Mouse (Mus musculus) midbrain, postnatal 0 days (tissue): ENCODE data around the gene Myl3. TPM values are rescaled to one million over a fixed set of nuclear protein-coding genes. Genes with fewer than 3 reads are reported as not detected.
A peak's percentile ranks its signal among the peaks of the same experiment; 100 is the strongest.

Source experiments
- ATAC-seq: fragments of 200-750 bp; cut with Nextera tagmentation; 2 replicates; pipeline ENCODE4 v1.8.0; 2017; ENCODE audit warnings: moderate number of reproducible peaks, mild to moderate bottlenecking, moderate TSS enrichment, moderate library complexity; ENCODE audit not compliant: low FRiP score
- DNase-seq: peaks from one replicate; pipeline ENCODE4 v3.0.0-alpha.2; 2015; ENCODE audit warnings: low spot score
- H3K27ac ChIP-seq: fragments of 300-500 bp; sonication (generic); 2 replicates; pipeline ENCODE4 v1.5.1; 2014; ENCODE audit warnings: low read depth, mild to moderate bottlenecking, low read length, mixed read lengths
- H3K27me3 ChIP-seq: fragments of 300-500 bp; sonication (generic); 2 replicates; pipeline ENCODE4 v1.6.1; 2014; ENCODE audit warnings: low read length, control low read depth, mixed read lengths; ENCODE audit not compliant: insufficient read depth
- H3K36me3 ChIP-seq: fragments of 300-500 bp; sonication (generic); 2 replicates; pipeline ENCODE4 v1.6.1; 2014; ENCODE audit warnings: low read length, control low read depth, mixed read lengths; ENCODE audit not compliant: insufficient read depth
- H3K4me1 ChIP-seq: fragments of 300-500 bp; sonication (generic); 2 replicates; pipeline ENCODE4 v1.6.1; 2014; ENCODE audit warnings: mild to moderate bottlenecking, control low read depth, antibody characterized with exemption, low read length, mixed read lengths; ENCODE audit not compliant: insufficient read depth
- H3K4me2 ChIP-seq: fragments of 300-500 bp; sonication (generic); 2 replicates; pipeline ENCODE4 v1.6.1; 2014; ENCODE audit warnings: low read depth, mild to moderate bottlenecking, low read length, mixed read lengths; ENCODE audit not compliant: poor library complexity, severe bottlenecking
- H3K4me3 ChIP-seq: fragments of 300-500 bp; sonication (generic); 2 replicates; pipeline ENCODE4 v1.5.1; 2014; ENCODE audit warnings: low read depth, mild to moderate bottlenecking, low read length, moderate library complexity
- H3K9ac ChIP-seq: fragments of 300-500 bp; sonication (generic); replicated peaks from 2 replicates; pipeline ENCODE4 v1.6.1; 2014; ENCODE audit warnings: mild to moderate bottlenecking, low read length, moderate library complexity, mixed read lengths; ENCODE audit not compliant: poor library complexity, severe bottlenecking
- H3K9me3 ChIP-seq: fragments of 300-500 bp; sonication (generic); 2 replicates; pipeline ENCODE4 v1.6.1; 2016; ENCODE audit warnings: low read length, control low read depth
- CTCF ChIP-seq: IDR thresholded peaks from 2 replicates; pipeline ENCODE4 v1.5.1; 2016; ENCODE audit warnings: antibody characterized with exemption, mild to moderate bottlenecking
- WGBS: fragments of 180-500 bp; shearing (Covaris S2); extraction: QIAGEN DNeasy Blood & Tissue Kit; methylation state at CpG from one replicate; pipeline ENCODE4 v1.1.7; 2014; 5-methylcytosine and 5-hydroxymethylcytosine counted together
- polyA plus RNA-seq: library from polyadenylated mRNA; unstranded; fragments of >200 nt; fragmentation: Nextera tagmentation; extraction: Ambion mirVana; gene quantifications from 2 replicates; pipeline ENCODE4 v1.2.1, GENCODE M21; 2015
- total RNA-seq: library from RNA; depleted of rRNA; stranded (reverse); fragments of >200 nt; gene quantifications from 2 replicates; pipeline ENCODE4 v1.2.3, GENCODE M21; 2014

Gene Myl3
- total and polyA plus RNA-seq, 2 experiments from 2014 or later = not detected

GRCm38 (mm10) chr9:110731859-110732258 is 9.8 kb upstream of the Myl3 start:
- no peak overlapping the region for H3K27ac ChIP-seq
- H3K27me3 ChIP-seq = 0 out of 2 replicates have a peak, but pooled peaks cover 5% of the 10 kb centered on the region
- no peak for TF ChIP-seq CTCF
- DNase-seq (no peak), ATAC-seq (no peak)
- no peaks in the 10 kb centered on the region for H3K36me3 ChIP-seq
- peaks cover 8% of the 10 kb centered on the region for H3K4me1 ChIP-seq
- H3K4me3 ChIP-seq = no peak overlapping the region
- no peaks in the 10 kb centered on the region for H3K9me3 ChIP-seq
- 58% methylated on average over 4 of the region's 4 CpGs for WGBS
- H3K4me2 ChIP-seq = no peak overlapping the region
- no peak overlapping the region for H3K9ac ChIP-seq

- no peaks in the 10 kb centered on the region for H3K9me3 ChIP-seq
- peak; percentile 86 for DNase-seq
- ATAC-seq = peak; percentile 76
- 1% methylated on average over 25 of the region's 26 CpGs for WGBS
- peak overlapping the region; percentile 86 for H3K4me2 ChIP-seq
- peaks cover 8% of the 10 kb centered on the region for H3K4me1 ChIP-seq
- no peak for TF ChIP-seq CTCF
- H3K9ac ChIP-seq = no peak overlapping the region; the same call in 1 of the 2 replicates
- no peak overlapping the region for H3K27ac ChIP-seq
- H3K36me3 ChIP-seq = no peaks in the 10 kb centered on the region
- H3K4me3 ChIP-seq = peak overlapping the region; percentile 40
- H3K27me3 ChIP-seq = 0 out of 2 replicates have a peak, but pooled peaks cover 3% of the 10 kb centered on the region
These were observed 9.0 kb upstream of the Myl3 start for GRCm38 (mm10) chr9:110732623-110733022.

- Histone ChIP-seq H3K4me3 (peak overlapping the region; percentile 40), H3K27ac (no peak overlapping the region), H3K9ac (no peak overlapping the region), H3K4me1 (peaks cover 8% of the 10 kb centered on the region), H3K27me3 (no peaks in the 10 kb centered on the region), H3K9me3 (no peaks in the 10 kb centered on the region), H3K36me3 (no peaks in the 10 kb centered on the region), H3K4me2 (peak overlapping the region; percentile 86)
- ATAC-seq (no peak), DNase-seq (no peak)
- no peak for TF ChIP-seq CTCF
- WGBS = 10% methylated on average over 8 of the region's 8 CpGs
These were observed 8.6 kb upstream of the Myl3 start for GRCm38 (mm10) chr9:110733102-110733501.

GRCm38 (mm10) chr9:110734154-110734553 is 7.5 kb upstream of the Myl3 start:
- no peak for ATAC-seq
- no peak for DNase-seq
- Histone ChIP-seq H3K9me3 (no peaks in the 10 kb centered on the region), H3K9ac (no peak overlapping the region), H3K27me3 (no peaks in the 10 kb centered on the region), H3K4me2 (no peak overlapping the region), H3K36me3 (no peaks in the 10 kb centered on the region), H3K4me3 (no peak overlapping the region), H3K4me1 (peaks cover 8% of the 10 kb centered on the region), H3K27ac (no peak overlapping the region)
- TF ChIP-seq CTCF = no peak
- WGBS = 83% methylated on average over 7 of the region's 7 CpGs

GRCm38 (mm10) chr9:110736362-110736761 is 5.3 kb upstream of the Myl3 start:
- DNase-seq (no peak), ATAC-seq (0 out of 2 replicates have a peak, but pooled peaks have one; percentile 47)
- Histone ChIP-seq H3K27ac (no peak overlapping the region), H3K36me3 (no peaks in the 10 kb centered on the region), H3K4me3 (no peak overlapping the region), H3K4me2 (no peak overlapping the region), H3K9ac (no peak overlapping the region), H3K9me3 (no peaks in the 10 kb centered on the region), H3K4me1 (peaks cover 8% of the 10 kb centered on the region), H3K27me3 (peaks cover 11% of the 10 kb centered on the region; the same call in 1 of the 2 replicates)
- 54% methylated on average over 9 of the region's 9 CpGs for WGBS
- TF ChIP-seq CTCF = no peak

GRCm38 (mm10) chr9:110738054-110738453 is 3.6 kb upstream of the Myl3 start:
- H3K36me3 ChIP-seq = no peaks in the 10 kb centered on the region
- no peak overlapping the region for H3K27ac ChIP-seq
- no peak overlapping the region for H3K9ac ChIP-seq
- H3K9me3 ChIP-seq = no peaks in the 10 kb centered on the region
- no peak overlapping the region for H3K4me3 ChIP-seq
- H3K4me1 ChIP-seq = peaks cover 2% of the 10 kb centered on the region
- no peak overlapping the region for H3K4me2 ChIP-seq
- H3K27me3 ChIP-seq = peaks cover 16% of the 10 kb centered on the region; the same call in 1 of the 2 replicates
- ATAC-seq (no peak), DNase-seq (no peak)
- WGBS = 25% methylated on average over 1 of the region's 1 CpGs
- peak; percentile 54 for TF ChIP-seq CTCF
